Mouse (Mus musculus) olfactory bulb, adult 2 months (tissue): Measurements from ENCODE around the gene Tjp3. TPM values are rescaled to one million over a fixed set of nuclear protein-coding genes. Genes with fewer than 3 reads are reported as not detected.

ENCODE experiments used
- H3K27ac ChIP-seq: fragments of 200-500 bp; 2 replicates; pipeline ENCODE4 v1.5.1; 2012; ENCODE audit warnings: low read depth, low read length; ENCODE audit not compliant: insufficient read depth
- H3K4me1 ChIP-seq: fragments of 200-500 bp; 2 replicates; pipeline ENCODE4 v1.6.1; 2012; ENCODE audit warnings: low read length; ENCODE audit not compliant: control insufficient read depth, insufficient read depth
- H3K4me3 ChIP-seq: fragments of 200-500 bp; 2 replicates; pipeline ENCODE4 v1.5.1; 2012; ENCODE audit warnings: mild to moderate bottlenecking, low read depth, low read length, moderate library complexity; ENCODE audit not compliant: insufficient read depth
- CTCF ChIP-seq: fragments of 200-500 bp; IDR thresholded peaks from 2 replicates; pipeline ENCODE4 v1.5.1; 2012; ENCODE audit warnings: low read depth, mild to moderate bottlenecking, low read length, moderate library complexity; ENCODE audit not compliant: insufficient read depth
- POLR2A ChIP-seq: fragments of 200-500 bp; IDR thresholded peaks from 2 replicates; pipeline ENCODE4 v1.6.1; 2012; ENCODE audit warnings: mild to moderate bottlenecking, low read depth, low read length, moderate library complexity; ENCODE audit not compliant: insufficient read depth
- WGBS: fragments of 180-500 bp; shearing (Covaris S2); methylation state at CpG from one replicate; pipeline ENCODE4 v1.1.7; 2018; 5-methylcytosine and 5-hydroxymethylcytosine counted together
- polyA plus RNA-seq: library from polyadenylated mRNA; stranded (reverse); fragments of >200 nt; gene quantifications from 2 replicates; pipeline ENCODE4 v1.2.4, GENCODE M21; 2012; ENCODE audit warnings: low replicate concordance; ENCODE audit not compliant: missing spikeins, insufficient read depth, insufficient read length

Gene Tjp3
- polyA plus RNA-seq, 1 experiment = not detected

GRCm38 (mm10) chr10:81313581-81313980 lies 22.2 kb upstream of the Tjp3 start:
- peaks cover 2% of the 10 kb centered on the region; the same call in 1 of the 2 replicates for H3K4me1 ChIP-seq
- 81% methylated on average over 13 of the region's 13 CpGs for WGBS
- no peak overlapping the region for H3K4me3 ChIP-seq
- no peak for TF ChIP-seq CTCF
- TF ChIP-seq POLR2A = no peak
- no peak overlapping the region for H3K27ac ChIP-seq

- TF ChIP-seq CTCF = no peak
- no peak for TF ChIP-seq POLR2A
- Histone ChIP-seq H3K27ac (no peak overlapping the region), H3K4me3 (no peak overlapping the region), H3K4me1 (peaks cover 8% of the 10 kb centered on the region)
- 80% methylated on average over 5 of the region's 5 CpGs for WGBS
These were observed 18.2 kb upstream of the Tjp3 start for GRCm38 (mm10) chr10:81309571-81309970.

GRCm38 (mm10) chr10:81306837-81307682 lies 15.7 kb upstream of the Tjp3 start:
- Histone ChIP-seq H3K4me3 (no peak overlapping the region), H3K27ac (no peak overlapping the region), H3K4me1 (peaks cover 31% of the 10 kb centered on the region)
- 86% methylated on average over 21 of the region's 21 CpGs for WGBS
- TF ChIP-seq CTCF (no peak), POLR2A (no peak)

GRCm38 (mm10) chr10:81306173-81306668 lies 14.8 kb upstream of the Tjp3 start:
- Histone ChIP-seq H3K27ac (no peak overlapping the region), H3K4me1 (peaks cover 38% of the 10 kb centered on the region), H3K4me3 (no peak overlapping the region)
- TF ChIP-seq POLR2A = no peak
- TF ChIP-seq CTCF = no peak
- 81% methylated on average over 12 of the region's 12 CpGs for WGBS

GRCm38 (mm10) chr10:81305663-81306062 lies 14.3 kb upstream of the Tjp3 start:
- H3K4me1 ChIP-seq = peaks cover 44% of the 10 kb centered on the region
- 91% methylated on average over 14 of the region's 14 CpGs for WGBS
- H3K27ac ChIP-seq = no peak overlapping the region
- TF ChIP-seq CTCF = no peak
- TF ChIP-seq POLR2A = no peak
- H3K4me3 ChIP-seq = no peak overlapping the region

GRCm38 (mm10) chr10:81304597-81305238 lies 13.3 kb upstream of the Tjp3 start:
- Histone ChIP-seq H3K4me3 (no peak overlapping the region), H3K4me1 (peaks cover 53% of the 10 kb centered on the region), H3K27ac (peak overlapping the region; percentile 58; the same call in 1 of the 2 replicates)
- TF ChIP-seq POLR2A (no peak), CTCF (peak; percentile 75)
- WGBS = 18% methylated on average over 5 of the region's 9 CpGs

GRCm38 (mm10) chr10:81303761-81304160 lies 12.4 kb upstream of the Tjp3 start:
- H3K4me3 ChIP-seq = peak overlapping the region; percentile 37
- TF ChIP-seq POLR2A (no peak), CTCF (no peak)
- H3K27ac ChIP-seq = peak overlapping the region; percentile 99
- peaks cover 63% of the 10 kb centered on the region for H3K4me1 ChIP-seq
- WGBS = 50% methylated on average over 7 of the region's 7 CpGs

- Histone ChIP-seq H3K4me3 (peak overlapping the region; percentile 37), H3K27ac (peak overlapping the region; percentile 99), H3K4me1 (peaks cover 68% of the 10 kb centered on the region)
- TF ChIP-seq CTCF = no peak
- TF ChIP-seq POLR2A = no peak
- 26% methylated on average over 10 of the region's 10 CpGs for WGBS
These were observed 11.9 kb upstream of the Tjp3 start for GRCm38 (mm10) chr10:81303258-81303657.

- Histone ChIP-seq H3K27ac (peak overlapping the region; percentile 99), H3K4me3 (peak overlapping the region; percentile 37), H3K4me1 (peaks cover 72% of the 10 kb centered on the region)
- TF ChIP-seq POLR2A (no peak), CTCF (no peak)
- 18% methylated on average over 14 of the region's 14 CpGs for WGBS
These were observed 11.4 kb upstream of the Tjp3 start for GRCm38 (mm10) chr10:81302781-81303218.
